Mouse (Mus musculus) adrenal gland, postnatal 36 days (tissue): ENCODE measurements around the gene Slc45a3. TPM values are rescaled to one million over a fixed set of nuclear protein-coding genes. Genes with fewer than 3 reads are reported as not detected.
A peak's percentile ranks its signal among the peaks of the same experiment; 100 is the strongest.

Experiments used
- DNase-seq, 2 experiments: peaks; one replicate each; pipeline ENCODE4 v3.0.0; 2021; ENCODE audit warnings: mixed read lengths in 1 of 2
- total RNA-seq, 2 experiments: library from RNA; stranded (reverse); gene quantifications; 2 replicates each; pipeline ENCODE4 v1.2.3; 2021

Slc45a3 gene
- total RNA-seq, 2 experiments from 2014 or later = 15.2 to 31.5 TPM

- DNase-seq = peak in 1 of 2 experiments; percentile 22
These were observed 1.3 kb downstream of the Slc45a3 start for GRCm38 (mm10) chr1:131964100-131964499.

DNA sequence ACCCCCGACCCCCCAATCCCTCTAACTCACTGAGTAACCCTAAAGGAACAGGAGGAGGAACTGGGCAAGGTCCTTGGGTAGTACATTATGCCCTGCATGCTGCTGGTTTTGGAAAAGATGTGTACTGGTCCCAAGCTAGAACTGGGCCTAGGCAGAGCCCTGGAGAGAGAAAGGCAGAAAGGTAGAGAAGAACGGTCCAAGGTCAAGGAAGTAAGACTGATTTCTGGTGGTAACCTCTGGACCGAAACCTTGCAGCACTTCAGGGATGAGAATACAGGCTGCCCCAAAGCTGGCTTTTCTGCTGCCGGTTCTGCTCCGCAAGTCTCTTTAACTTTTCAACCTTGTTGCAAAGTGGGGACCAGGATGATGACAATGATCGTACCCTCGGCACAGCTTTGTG is 1.8 kb downstream of the Slc45a3 start:
- DNase-seq = no peak

GRCm38 (mm10) chr1:131965818-131966217 is 3.1 kb downstream of the Slc45a3 start:
- no peak for DNase-seq

- DNase-seq = no peak
These were observed 4.6 kb downstream of the Slc45a3 start for GRCm38 (mm10) chr1:131967336-131967735.

DNA sequence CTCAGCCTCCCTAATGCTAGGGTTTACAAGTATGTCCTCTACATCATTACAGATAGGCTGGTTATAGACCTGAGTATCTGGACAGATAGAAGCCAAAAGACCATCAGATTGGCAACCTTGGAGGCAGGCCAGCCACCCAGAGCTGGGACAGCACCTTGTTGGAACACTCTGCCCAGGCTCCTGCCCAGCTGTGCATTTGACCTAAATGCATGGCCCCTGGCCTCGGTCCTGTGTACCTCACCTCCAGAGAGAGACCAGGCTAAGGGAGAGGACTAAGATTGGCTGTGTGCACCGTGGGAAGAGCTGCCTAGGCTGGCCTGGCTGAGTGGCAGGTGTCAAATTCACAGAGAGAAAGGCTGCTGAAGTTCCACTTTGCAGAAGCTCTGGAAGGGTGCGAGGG is 5.8 kb downstream of the Slc45a3 start:
- DNase-seq = peak in 1 of 2 experiments; percentile 44

DNA sequence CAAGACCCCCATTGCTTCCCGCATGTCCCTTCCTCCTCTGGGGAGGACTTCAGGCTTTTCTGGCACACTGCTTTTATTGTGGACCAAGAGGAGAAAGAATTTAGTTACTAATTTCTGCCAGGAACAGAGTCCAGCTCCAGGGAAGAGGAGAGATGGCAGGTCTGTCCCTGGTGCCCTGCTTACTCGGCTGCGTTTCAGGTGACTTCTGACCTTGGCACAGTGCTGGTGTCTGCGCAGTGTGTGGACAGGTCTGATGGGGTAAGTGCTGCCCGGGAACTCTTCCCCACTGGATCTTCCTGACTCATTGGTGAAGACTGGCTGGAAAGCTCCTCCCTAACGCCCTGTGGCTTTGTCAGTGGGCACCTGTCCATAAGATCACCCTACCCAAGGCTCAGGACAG is 6.2 kb downstream of the Slc45a3 start:
- DNase-seq = no peak

DNA sequence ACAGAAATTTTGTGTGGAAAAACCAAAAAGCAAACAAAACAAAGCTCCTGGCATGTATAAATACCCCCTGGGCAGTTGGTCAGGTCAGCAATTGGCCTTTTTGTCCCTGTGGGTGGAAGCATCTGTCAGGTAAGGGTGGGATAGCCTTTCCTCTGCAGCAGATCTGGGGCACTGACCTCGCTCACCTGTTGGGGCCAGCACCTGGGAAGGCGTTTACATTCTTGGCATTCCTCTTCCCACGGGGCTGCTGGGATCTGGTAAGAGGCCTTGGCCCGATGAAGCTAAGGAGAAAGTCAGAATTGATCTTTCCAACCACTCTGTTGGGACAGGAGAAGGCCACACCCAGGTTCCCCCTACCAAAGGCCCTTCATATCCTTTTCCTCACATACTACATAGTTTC is 7.1 kb downstream of the Slc45a3 start:
- no peak for DNase-seq

GRCm38 (mm10) chr1:131970322-131970660 is 7.5 kb downstream of the Slc45a3 start:
- DNase-seq = no peak

GRCm38 (mm10) chr1:131970661-131971520 is 8.1 kb downstream of the Slc45a3 start:
- DNase-seq = no peak

DNA sequence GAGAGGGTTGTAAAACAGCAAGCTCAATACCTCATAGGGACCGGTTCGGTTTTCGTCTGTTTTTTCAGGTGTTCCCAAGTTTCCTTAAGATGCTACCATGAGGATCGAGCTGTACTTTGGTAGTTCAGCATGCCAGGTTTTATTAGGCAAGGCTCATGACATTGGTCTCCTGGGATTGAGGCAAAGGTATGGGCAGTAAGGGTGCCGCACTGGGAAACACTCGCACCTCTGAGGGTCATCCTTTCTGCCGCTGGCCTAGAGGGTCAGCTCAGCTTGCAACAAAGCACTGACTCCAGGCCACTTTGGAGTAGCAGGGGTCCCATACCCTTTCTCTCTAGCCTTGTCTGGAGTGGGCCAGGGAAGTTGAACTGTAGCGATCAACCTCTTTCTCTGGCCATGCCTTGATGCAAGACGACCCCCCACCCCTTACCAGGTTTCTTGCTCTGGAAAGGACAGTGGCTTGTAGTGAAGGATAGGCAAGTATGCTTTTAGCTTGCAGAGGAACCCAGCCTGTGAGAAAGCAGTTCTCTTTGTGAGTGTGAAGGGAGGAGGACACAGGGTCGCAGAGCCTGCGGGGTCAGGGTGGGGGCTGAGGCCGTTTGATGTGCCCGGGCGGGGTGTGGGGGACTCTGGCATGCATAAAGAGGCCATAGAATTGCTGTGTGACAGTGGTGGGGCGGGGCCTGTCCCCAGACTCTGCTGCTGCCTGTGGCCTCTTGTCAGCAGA is 9.2 kb downstream of the Slc45a3 start:
- DNase-seq = no peak

DNA sequence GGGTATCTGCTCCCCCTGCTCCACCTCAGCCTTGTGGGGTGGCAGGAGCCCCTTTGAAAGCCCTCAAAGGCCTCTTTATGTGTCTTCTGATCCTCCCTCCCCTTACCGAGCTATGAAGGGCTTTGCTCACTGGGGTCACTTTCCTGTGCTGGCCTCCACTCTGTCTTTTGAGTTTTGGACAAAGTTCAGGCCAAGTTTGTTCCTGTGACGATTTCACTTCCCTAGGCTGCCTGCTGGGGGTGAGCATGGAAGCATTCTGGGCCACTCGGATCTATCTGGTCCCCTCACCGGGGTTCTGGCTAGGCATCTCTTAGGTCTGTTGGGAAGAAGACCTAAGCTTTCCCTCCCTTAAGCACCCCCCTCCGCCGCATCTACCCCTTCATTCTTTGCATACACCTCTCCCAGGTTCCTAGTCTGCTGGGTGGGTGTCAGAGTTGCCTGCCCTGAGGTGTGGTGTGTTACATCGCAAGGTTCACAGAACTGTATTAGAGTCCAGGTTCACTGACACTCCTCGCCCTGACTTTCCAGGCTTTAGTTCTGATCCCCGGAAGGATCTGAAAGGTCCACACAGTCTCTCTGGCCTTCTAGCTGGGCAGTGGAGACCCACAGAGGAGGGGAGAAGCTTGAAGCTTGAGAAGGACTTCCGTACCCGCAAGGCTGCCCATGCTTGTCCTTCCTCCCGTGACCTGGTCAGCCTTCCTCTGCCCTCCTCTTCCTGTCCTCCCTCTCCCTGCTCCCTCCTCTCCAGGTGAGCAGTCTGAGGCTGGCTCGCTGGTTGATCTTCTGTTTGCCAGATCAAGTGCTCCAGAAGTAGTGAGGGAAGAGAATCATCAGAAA is 9.9 kb downstream of the Slc45a3 start:
- no peak for DNase-seq

DNA sequence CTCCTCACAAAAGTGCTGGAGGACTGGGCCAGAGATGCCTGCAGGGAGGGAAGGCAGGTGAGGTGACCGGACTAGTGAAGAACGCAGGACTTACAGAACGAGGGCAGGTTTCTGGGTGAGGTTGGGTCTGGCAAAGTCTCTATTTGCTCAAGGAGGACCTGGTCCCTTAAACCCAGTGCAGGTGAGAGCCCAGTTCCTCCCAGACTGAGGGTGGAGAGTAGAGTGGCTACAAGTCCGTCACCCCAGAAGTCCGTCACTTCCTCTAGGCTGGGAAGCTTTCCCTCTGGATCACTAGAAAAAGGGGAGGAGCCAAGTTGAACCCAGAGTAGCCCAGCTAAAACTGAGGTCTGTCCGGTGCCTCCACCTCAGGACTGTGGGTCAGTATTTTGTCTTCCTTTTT is 11.2 kb downstream of the Slc45a3 start:
- no peak for DNase-seq

- DNase-seq = no peak
These were observed 14.1 kb downstream of the Slc45a3 start for GRCm38 (mm10) chr1:131976886-131977285.

DNA sequence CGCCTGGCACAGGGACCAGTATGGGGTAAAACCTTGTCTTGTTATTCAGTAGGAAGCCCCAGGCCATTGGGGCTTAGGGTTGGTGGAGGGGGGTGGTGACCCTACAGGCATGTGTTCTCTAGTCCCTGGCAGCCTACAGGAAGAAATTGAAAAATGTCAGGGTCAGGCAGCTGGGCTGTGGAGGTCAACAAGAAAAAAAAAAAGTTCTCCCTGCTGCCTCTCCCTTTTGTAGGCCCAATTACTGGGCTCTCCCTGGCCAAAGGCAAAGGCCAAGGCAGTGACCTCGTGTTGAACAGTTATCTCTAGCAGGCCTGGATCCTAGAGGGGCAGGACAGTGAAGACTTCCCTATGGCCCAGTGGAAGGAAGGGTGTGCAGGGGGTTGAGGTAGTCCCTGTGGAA is 17.7 kb downstream of the Slc45a3 start:
- peak; percentile 61 to 74 for DNase-seq

GRCm38 (mm10) chr1:131981378-131982013 is 18.7 kb downstream of the Slc45a3 start:
- peak; percentile 85 to 87 for DNase-seq

GRCm38 (mm10) chr1:131982907-131983306 is 20.1 kb downstream of the Slc45a3 start:
- peak; percentile 81 to 84 for DNase-seq

- DNase-seq = no peak
These were observed 21.0 kb downstream of the Slc45a3 start for GRCm38 (mm10) chr1:131983806-131984205.

- DNase-seq = no peak
These were observed 24.7 kb downstream of the Slc45a3 start for GRCm38 (mm10) chr1:131987432-131987831.

DNA sequence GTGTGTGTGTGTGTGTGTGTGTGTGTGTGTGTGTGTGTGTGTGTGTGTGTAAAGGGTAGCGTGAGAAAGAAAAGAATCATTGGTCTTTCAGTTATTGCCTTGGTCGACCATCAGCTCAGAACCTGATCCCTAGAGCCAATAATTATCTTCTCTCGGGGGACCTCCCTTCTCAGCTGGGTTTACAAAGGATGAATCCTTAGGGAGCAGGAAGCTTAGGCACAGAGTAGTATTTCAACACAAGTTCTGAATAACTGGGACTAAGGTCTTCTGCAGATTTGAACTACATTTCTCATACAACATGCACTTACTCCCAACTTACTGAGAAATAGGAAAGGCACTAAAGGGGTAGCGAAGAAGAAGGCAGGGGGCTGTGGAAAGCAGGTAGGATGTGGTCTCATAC is 26.7 kb downstream of the Slc45a3 start:
- DNase-seq = no peak

GRCm38 (mm10) chr1:131990083-131990760 is 27.5 kb downstream of the Slc45a3 start:
- no peak for DNase-seq

- DNase-seq = peak; percentile 55 to 64
These were observed 29.8 kb downstream of the Slc45a3 start for GRCm38 (mm10) chr1:131992561-131993001.
